Mouse (Mus musculus): ENCODE results near the gene Ust. TPM values are rescaled to one million over a fixed set of nuclear protein-coding genes. Genes with fewer than 3 reads are reported as not detected.

Gene Ust
- polyA plus RNA-seq, 1 experiment from 2014 or later = 3.2 TPM

- H3K4me2 ChIP-seq (replicated peaks; ENCODE audit: low read depth, low read length) = no peak overlapping the region
- H3K36me3 ChIP-seq (ENCODE audit: control insufficient read depth, insufficient read depth, low read length) = no peaks in the 10 kb centered on the region
- H3K4me3 ChIP-seq (ENCODE audit: low read depth, low read length) = no peak overlapping the region
- H3K4me1 ChIP-seq (replicated peaks; ENCODE audit: control insufficient read depth, insufficient read depth, low read length) = no peaks in the 10 kb centered on the region
- ATAC-seq (ENCODE audit: low FRiP score) (no peak), DNase-seq (ENCODE audit: low spot score) (no peak)
- no peak overlapping the region for H3K9ac ChIP-seq (ENCODE audit: low read depth, low read length)
- H3K27me3 ChIP-seq (ENCODE audit: control insufficient read depth, insufficient read depth, low read length) = no peaks in the 10 kb centered on the region
- WGBS = 85% methylated on average over 12 of the region's 12 CpGs
- no peaks in the 10 kb centered on the region for H3K9me3 ChIP-seq (ENCODE audit: control insufficient read depth, low read length)
- no peak overlapping the region for H3K27ac ChIP-seq (ENCODE audit: low read depth, low read length)
These were observed 90.8 kb downstream of the Ust start for GRCm38 (mm10) chr10:8427671-8428364.

DNA sequence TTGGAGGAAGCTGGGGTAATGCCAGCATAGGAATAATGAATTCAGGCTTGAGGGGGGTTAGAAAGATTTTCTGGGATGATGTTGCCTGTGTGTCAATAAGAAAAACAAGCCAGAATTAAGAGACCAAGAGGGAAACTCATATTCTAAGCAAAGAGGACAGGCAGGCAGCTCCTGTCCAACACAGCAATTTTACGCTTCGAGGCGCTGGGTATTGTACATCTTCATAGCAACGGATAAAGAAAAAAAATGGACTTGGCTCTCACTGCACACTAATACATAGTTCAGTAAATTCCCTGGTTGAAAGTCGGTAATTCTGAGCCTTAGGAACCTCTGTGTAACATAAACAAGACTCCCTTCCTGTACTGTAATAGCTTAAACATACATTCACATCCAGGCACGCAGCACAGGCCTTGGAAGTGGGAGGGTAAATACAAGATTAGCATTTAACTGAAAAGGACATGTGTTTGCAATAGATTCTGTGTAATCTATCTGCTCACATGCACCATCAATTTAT, 99.1 kb downstream of the Ust start:
- no peak for DNase-seq (ENCODE audit: low spot score)
- Histone ChIP-seq H3K4me1 (replicated peaks; ENCODE audit: control insufficient read depth, insufficient read depth, low read length) (no peaks in the 10 kb centered on the region), H3K4me2 (replicated peaks; ENCODE audit: low read depth, low read length) (no peak overlapping the region), H3K27ac (ENCODE audit: low read depth, low read length) (no peak overlapping the region), H3K36me3 (ENCODE audit: control insufficient read depth, insufficient read depth, low read length) (no peaks in the 10 kb centered on the region), H3K4me3 (ENCODE audit: low read depth, low read length) (no peak overlapping the region), H3K9me3 (ENCODE audit: control insufficient read depth, low read length) (no peaks in the 10 kb centered on the region), H3K9ac (ENCODE audit: low read depth, low read length) (no peak overlapping the region), H3K27me3 (ENCODE audit: control insufficient read depth, insufficient read depth, low read length) (no peaks in the 10 kb centered on the region)
- ATAC-seq (ENCODE audit: low FRiP score) = no peak
- WGBS = 68% methylated on average over 6 of the region's 6 CpGs

- DNase-seq (ENCODE audit: low spot score) = no peak
- no peaks in the 10 kb centered on the region for H3K27me3 ChIP-seq (ENCODE audit: control insufficient read depth, insufficient read depth, low read length)
- H3K4me1 ChIP-seq (replicated peaks; ENCODE audit: control insufficient read depth, insufficient read depth, low read length) = no peaks in the 10 kb centered on the region
- H3K4me2 ChIP-seq (replicated peaks; ENCODE audit: low read depth, low read length) = no peak overlapping the region
- whole genome bisulfite sequencing = 88% methylated on average over 5 of the region's 5 CpGs
- no peak overlapping the region for H3K9ac ChIP-seq (ENCODE audit: low read depth, low read length)
- no peak for ATAC-seq (ENCODE audit: low FRiP score)
- H3K36me3 ChIP-seq (ENCODE audit: control insufficient read depth, insufficient read depth, low read length) = no peaks in the 10 kb centered on the region
- H3K9me3 ChIP-seq (ENCODE audit: control insufficient read depth, low read length) = no peaks in the 10 kb centered on the region
- no peak overlapping the region for H3K27ac ChIP-seq (ENCODE audit: low read depth, low read length)
- H3K4me3 ChIP-seq (ENCODE audit: low read depth, low read length) = no peak overlapping the region
These were observed 103.2 kb downstream of the Ust start for GRCm38 (mm10) chr10:8415474-8415873.

DNA sequence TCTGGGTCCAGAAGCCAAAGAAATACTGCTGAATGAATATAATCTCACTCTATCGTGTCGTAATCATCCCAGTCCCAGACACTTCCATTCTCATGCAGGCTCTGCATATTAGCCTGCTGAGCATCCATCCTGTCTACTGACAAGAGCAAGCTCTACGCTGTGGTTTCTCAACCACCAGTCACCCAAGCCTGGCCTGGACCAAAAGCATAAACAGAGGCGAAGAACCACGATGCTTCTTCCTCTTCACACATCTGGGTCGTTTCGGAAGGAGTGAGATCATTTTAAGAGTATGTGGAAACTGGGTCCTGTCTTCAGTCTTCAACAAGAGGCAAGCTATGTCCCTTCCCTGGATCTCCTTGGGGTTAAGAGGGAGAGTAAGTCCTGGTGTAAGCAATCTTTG, 103.6 kb downstream of the Ust start:
- WGBS = 88% methylated on average over 7 of the region's 7 CpGs
- Histone ChIP-seq H3K27me3 (ENCODE audit: control insufficient read depth, insufficient read depth, low read length) (no peaks in the 10 kb centered on the region), H3K27ac (ENCODE audit: low read depth, low read length) (no peak overlapping the region), H3K4me3 (ENCODE audit: low read depth, low read length) (no peak overlapping the region), H3K9ac (ENCODE audit: low read depth, low read length) (no peak overlapping the region), H3K36me3 (ENCODE audit: control insufficient read depth, insufficient read depth, low read length) (no peaks in the 10 kb centered on the region), H3K4me2 (replicated peaks; ENCODE audit: low read depth, low read length) (no peak overlapping the region), H3K9me3 (ENCODE audit: control insufficient read depth, low read length) (no peaks in the 10 kb centered on the region), H3K4me1 (replicated peaks; ENCODE audit: control insufficient read depth, insufficient read depth, low read length) (no peaks in the 10 kb centered on the region)
- DNase-seq (ENCODE audit: low spot score) (no peak), ATAC-seq (ENCODE audit: low FRiP score) (no peak)

DNA sequence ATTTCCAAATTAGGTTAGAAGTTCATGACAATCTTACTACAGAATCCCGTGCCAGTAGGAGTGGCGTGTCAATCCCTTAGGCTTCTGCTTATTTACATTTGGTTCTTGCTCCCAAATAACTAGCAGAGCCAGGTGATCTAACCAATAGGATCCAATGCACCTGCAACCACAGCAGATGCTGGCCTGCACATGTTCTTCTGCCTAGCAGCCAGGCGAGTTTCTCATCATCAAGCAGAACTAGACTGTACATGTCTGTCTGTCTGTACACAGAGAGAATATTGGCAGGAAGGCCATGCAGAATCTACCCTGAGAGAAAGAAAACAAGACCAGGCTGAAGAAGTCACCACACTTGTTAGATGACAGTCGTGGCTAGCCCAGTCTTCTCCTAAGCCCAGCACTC, 113.5 kb downstream of the Ust start:
- DNase-seq (ENCODE audit: low spot score) (no peak), ATAC-seq (ENCODE audit: low FRiP score) (no peak)
- Histone ChIP-seq H3K36me3 (ENCODE audit: control insufficient read depth, insufficient read depth, low read length) (no peaks in the 10 kb centered on the region), H3K4me1 (replicated peaks; ENCODE audit: control insufficient read depth, insufficient read depth, low read length) (no peaks in the 10 kb centered on the region), H3K4me2 (replicated peaks; ENCODE audit: low read depth, low read length) (no peak overlapping the region), H3K9ac (ENCODE audit: low read depth, low read length) (no peak overlapping the region), H3K27ac (ENCODE audit: low read depth, low read length) (no peak overlapping the region), H3K9me3 (ENCODE audit: control insufficient read depth, low read length) (no peaks in the 10 kb centered on the region), H3K4me3 (ENCODE audit: low read depth, low read length) (no peak overlapping the region), H3K27me3 (ENCODE audit: control insufficient read depth, insufficient read depth, low read length) (no peaks in the 10 kb centered on the region)
- 87% methylated on average over 4 of the region's 4 CpGs for WGBS

DNA sequence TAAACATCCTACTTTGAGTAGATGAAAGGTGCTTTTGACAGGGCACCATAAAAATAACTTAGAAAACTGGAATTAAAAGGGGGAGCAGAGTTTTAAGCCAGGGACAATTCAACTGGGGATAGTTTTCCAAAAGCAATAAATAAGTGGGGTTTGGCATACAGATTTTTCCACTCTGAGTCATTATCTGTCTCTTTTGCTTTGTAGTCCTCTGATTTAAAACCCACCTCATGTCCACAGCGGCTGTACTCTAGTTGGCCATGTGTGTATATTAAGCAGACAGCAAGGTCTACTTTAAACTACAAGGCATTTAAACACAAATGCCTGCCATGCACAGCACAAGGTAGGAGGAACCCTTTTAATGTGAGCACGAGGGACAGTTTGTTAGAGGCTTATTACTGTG, 126.4 kb downstream of the Ust start:
- Histone ChIP-seq H3K27ac (ENCODE audit: low read depth, low read length) (no peak overlapping the region), H3K27me3 (ENCODE audit: control insufficient read depth, insufficient read depth, low read length) (no peaks in the 10 kb centered on the region), H3K4me1 (replicated peaks; ENCODE audit: control insufficient read depth, insufficient read depth, low read length) (no peaks in the 10 kb centered on the region; the same call in 1 of the 2 replicates), H3K36me3 (ENCODE audit: control insufficient read depth, insufficient read depth, low read length) (no peaks in the 10 kb centered on the region), H3K4me2 (replicated peaks; ENCODE audit: low read depth, low read length) (no peak overlapping the region), H3K9ac (ENCODE audit: low read depth, low read length) (no peak overlapping the region), H3K9me3 (ENCODE audit: control insufficient read depth, low read length) (no peaks in the 10 kb centered on the region), H3K4me3 (ENCODE audit: low read depth, low read length) (no peak overlapping the region)
- 89% methylated on average over 2 of the region's 2 CpGs for WGBS
- ATAC-seq (ENCODE audit: low FRiP score) (no peak), DNase-seq (ENCODE audit: low spot score) (no peak)

GRCm38 (mm10) chr10:8391264-8391748, 127.3 kb downstream of the Ust start:
- Histone ChIP-seq H3K9me3 (ENCODE audit: control insufficient read depth, low read length) (no peaks in the 10 kb centered on the region), H3K4me3 (ENCODE audit: low read depth, low read length) (no peak overlapping the region), H3K27ac (ENCODE audit: low read depth, low read length) (no peak overlapping the region), H3K9ac (ENCODE audit: low read depth, low read length) (no peak overlapping the region), H3K36me3 (ENCODE audit: control insufficient read depth, insufficient read depth, low read length) (no peaks in the 10 kb centered on the region), H3K27me3 (ENCODE audit: control insufficient read depth, insufficient read depth, low read length) (no peaks in the 10 kb centered on the region), H3K4me2 (replicated peaks; ENCODE audit: low read depth, low read length) (no peak overlapping the region), H3K4me1 (replicated peaks; ENCODE audit: control insufficient read depth, insufficient read depth, low read length) (no peaks in the 10 kb centered on the region; the same call in 1 of the 2 replicates)
- WGBS = 54% methylated on average over 4 of the region's 4 CpGs
- ATAC-seq (ENCODE audit: low FRiP score) = no peak
- DNase-seq (ENCODE audit: low spot score) = no peak

DNA sequence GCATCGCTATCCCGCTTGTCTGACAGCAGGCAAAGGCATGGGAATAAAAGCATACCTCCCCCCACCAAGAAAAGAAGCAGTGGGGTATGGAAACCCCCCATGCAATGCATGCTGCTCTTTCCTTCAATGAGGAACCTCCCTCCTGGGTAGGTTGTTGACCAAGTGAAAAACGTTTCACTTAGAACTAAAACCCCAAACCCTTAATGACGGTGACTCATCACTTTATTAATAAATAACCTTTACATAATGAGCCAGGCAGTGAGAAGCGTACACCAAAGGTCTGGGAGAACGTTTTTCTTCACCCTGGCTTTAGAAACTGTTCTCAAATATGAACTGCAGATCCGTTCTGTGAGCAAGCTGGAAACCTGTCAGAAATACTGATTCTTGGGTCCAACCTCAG, 130.4 kb downstream of the Ust start:
- Histone ChIP-seq H3K4me2 (replicated peaks; ENCODE audit: low read depth, low read length) (no peak overlapping the region), H3K9ac (ENCODE audit: low read depth, low read length) (no peak overlapping the region), H3K4me3 (ENCODE audit: low read depth, low read length) (no peak overlapping the region), H3K36me3 (ENCODE audit: control insufficient read depth, insufficient read depth, low read length) (no peaks in the 10 kb centered on the region), H3K27me3 (ENCODE audit: control insufficient read depth, insufficient read depth, low read length) (no peaks in the 10 kb centered on the region), H3K4me1 (replicated peaks; ENCODE audit: control insufficient read depth, insufficient read depth, low read length) (no peaks in the 10 kb centered on the region; the same call in 1 of the 2 replicates), H3K9me3 (ENCODE audit: control insufficient read depth, low read length) (no peaks in the 10 kb centered on the region), H3K27ac (ENCODE audit: low read depth, low read length) (no peak overlapping the region)
- DNase-seq (ENCODE audit: low spot score) (no peak), ATAC-seq (ENCODE audit: low FRiP score) (no peak)
- WGBS = 79% methylated on average over 7 of the region's 7 CpGs

- no peak for DNase-seq (ENCODE audit: low spot score)
- Histone ChIP-seq H3K27ac (ENCODE audit: low read depth, low read length) (no peak overlapping the region), H3K36me3 (ENCODE audit: control insufficient read depth, insufficient read depth, low read length) (no peaks in the 10 kb centered on the region), H3K4me2 (replicated peaks; ENCODE audit: low read depth, low read length) (no peak overlapping the region), H3K9me3 (ENCODE audit: control insufficient read depth, low read length) (no peaks in the 10 kb centered on the region), H3K4me3 (ENCODE audit: low read depth, low read length) (no peak overlapping the region), H3K27me3 (ENCODE audit: control insufficient read depth, insufficient read depth, low read length) (no peaks in the 10 kb centered on the region), H3K4me1 (replicated peaks; ENCODE audit: control insufficient read depth, insufficient read depth, low read length) (no peaks in the 10 kb centered on the region), H3K9ac (ENCODE audit: low read depth, low read length) (no peak overlapping the region)
- 80% methylated on average over 10 of the region's 10 CpGs for WGBS
- no peak for ATAC-seq (ENCODE audit: low FRiP score)
These were observed 148.6 kb downstream of the Ust start for GRCm38 (mm10) chr10:8369894-8370500.

Data from hindbrain, embryonic 11.5 days (tissue).